Mouse (Mus musculus) ovary, postnatal 10 days (tissue): ENCODE measurements at regions not wholly inside any gene's neighbourhood (a gene's known extent, or its start where the extent isn't known, plus 50 kb on each side); places are given as distances from the start of the nearest gene placed in this dataset.

Experiments used
- DNase-seq: peaks from one replicate; pipeline ENCODE4 v3.0.0; 2022; ENCODE audit warnings: low spot score

DNA sequence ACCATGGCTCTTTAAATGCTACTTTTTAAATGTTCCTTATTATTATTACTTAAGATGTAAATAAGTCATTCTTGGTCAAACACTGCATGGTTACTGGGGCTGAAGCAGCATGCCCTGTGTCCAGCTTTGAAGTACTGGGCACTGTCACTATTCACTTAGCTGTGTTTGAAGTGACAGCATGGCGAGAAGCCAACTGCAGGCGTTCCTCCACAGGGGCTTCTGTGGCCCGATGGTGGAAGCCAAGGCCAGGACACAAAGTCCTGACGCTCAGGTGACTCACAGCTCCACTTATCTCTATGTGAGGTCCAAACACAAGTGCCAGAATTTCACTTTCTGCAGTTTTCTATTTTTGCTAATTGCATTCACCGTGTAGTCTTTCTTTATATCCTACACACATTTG is 65.3 kb downstream of the Cdca7 start:
- DNase-seq, result no peak

DNA sequence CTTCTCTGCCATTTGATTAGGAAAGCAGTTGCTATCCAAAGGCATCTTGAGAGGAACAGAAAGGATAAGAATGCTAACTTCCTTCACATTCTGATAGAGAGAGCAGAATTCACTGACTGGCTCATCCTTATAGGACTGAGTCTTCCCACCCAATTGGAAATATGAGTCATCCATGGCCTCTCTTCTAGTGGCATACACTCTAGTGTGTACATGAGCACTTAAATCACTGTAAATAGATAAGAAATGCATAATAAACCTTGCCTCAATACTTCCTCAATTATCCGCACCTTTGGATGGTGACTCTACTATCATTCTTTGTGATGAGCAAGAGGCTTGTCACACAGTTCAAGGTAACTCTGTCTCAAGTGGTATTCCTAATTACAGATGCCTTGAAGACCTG is 69.5 kb downstream of the Cdca7 start:
- no peak for DNase-seq

DNA sequence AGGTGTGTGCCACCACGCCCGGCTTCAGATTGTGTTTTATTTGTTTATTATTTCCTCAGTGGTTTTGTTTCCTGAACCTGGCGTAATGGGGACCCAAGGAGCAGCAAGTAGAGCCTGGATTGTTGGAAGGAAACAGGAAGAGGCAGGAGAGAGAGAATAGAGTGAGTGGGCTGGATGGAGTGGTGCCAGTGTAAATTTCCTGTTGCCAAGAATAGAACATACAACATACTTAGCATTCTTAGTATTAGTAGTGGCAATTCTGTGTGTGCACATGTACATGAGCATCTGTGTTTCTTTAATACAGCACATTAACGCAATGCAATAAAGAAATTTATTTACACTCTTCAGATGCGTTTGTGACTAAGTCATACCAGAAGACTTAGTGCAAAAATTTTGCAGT is 70.5 kb downstream of the Cdca7 start:
- DNase-seq, result no peak

DNA sequence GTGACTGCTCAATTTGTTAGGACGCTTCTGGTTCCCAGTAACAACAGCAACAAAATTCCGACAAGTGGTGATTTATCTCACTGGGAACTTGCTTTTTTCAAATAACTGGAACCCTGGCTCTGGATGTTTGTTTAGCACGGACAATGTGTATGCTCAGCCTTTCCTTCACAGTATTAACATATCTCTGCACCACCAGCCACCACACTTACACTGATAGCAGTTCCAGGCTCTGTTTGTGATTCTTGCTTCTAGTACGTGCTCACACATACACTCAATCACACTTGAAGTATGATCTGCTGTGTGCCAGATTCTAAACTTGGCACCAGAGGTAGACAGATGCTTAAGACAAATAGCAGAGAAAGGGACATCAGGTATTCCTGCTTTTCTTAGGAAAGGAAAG is 71.0 kb downstream of the Cdca7 start:
- no peak for DNase-seq

DNA sequence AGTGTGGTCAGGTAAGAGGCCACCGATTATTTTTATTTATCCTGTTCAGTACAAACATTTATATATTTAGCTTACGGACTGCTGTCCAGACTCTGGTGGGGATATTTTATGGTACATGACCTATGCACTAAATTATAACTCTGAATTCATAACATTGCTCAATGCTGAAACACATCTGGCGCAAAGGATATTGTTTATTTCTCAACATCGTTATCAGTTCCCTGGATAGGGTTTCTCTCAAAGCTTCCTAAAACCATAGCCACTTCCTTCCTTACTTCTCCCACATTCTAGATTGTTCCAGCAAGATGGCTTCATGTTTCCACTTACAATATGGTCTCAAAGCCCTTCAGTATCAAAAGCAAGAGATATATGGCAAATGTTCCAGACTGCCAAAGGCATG is 75.3 kb downstream of the Cdca7 start:
- no peak for DNase-seq

DNA sequence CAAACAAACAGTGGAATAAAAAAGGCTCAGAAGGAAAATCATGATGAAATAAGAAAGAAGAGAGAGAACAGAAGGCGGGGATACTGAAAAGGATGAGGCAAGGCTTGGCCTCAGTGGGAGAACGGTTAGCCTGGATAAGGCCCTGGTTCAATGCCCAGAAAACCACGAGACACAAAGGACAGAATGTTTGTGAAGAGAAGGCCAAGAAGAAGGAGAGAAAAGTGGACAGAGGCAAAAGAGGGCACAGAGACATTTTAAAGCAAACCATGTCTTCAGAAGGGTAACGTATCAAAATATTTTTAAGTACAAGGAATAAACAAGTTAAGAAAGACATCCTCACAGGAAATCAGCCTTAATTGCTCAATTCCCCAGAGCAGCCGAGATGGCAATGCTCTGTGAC is 78.6 kb downstream of the Cdca7 start:
- no peak for DNase-seq

DNA sequence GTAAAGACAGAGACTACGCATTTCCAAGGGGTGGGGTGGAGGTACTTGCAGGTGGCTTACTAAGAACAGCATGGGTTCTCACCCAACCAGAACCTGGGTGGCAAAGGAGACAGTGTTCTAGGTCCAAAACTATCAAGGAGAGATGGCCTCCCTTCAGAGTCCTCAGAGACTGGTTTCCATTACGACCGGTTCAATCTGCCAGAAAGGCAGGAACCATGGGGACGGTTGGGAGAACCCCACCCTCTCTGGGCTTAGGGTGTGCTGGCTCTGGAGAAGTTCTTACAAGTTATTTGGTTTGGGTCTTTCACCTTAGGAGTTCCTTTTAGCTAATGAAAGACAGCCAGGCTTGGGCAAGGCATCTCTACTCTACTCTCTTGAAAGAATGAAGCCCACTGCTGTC is 79.2 kb downstream of the Cdca7 start:
- DNase-seq, result no peak

DNA sequence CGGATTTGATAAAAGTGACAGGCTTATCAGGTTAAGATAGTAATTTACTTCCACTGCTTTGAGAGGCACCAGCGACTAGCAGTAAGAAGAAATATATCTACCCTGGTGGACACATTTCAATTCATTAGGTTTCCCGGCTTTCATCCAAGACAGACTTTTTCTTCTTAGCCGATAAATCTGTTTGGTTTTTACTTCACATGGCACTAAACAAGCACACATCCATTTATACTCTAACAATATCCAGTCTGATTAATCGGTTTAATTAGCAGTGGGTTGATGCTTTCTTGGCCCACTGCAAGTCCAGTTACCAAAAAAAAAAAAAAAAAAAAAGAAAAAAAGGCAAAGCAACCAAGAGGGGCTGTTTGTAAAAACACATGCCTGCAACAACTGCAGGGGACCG is 79.6 kb downstream of the Cdca7 start:
- DNase-seq, result no peak

DNA sequence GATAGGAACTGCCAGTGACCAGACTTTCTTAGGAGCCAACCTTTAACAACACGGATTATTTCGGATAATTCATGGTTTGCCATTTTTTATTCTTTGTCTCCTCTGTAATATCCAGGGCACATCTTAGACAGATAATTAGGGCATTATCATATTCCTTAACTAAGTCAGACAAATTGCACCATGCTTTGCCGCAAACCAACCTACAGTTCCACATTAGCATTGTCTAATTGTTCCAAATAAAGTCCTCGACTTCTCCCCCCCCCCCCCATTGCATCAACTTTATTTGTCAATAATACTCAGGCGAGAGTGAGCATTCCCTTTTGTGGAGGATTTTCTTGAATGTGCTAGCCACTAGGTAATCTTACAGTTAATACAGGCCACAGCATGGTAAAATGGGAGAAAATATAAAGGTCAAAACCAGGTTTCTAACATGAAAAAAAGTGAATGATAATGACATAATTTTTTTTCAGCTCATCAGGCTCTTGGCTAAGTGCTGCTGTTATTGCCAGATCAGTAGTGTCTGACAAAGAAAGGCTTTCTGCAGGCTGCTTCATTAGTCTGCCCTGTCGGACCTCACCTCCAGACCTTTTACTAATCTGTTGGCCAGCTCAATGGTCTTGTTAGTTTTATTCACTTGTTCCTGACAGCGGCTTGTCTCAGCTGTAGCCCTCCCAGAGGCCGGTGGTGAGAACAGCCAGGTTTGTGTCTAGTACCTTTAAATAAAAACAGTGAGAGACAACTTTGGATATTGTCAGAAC is 80.3 kb downstream of the Cdca7 start:
- DNase-seq, result no peak

DNA sequence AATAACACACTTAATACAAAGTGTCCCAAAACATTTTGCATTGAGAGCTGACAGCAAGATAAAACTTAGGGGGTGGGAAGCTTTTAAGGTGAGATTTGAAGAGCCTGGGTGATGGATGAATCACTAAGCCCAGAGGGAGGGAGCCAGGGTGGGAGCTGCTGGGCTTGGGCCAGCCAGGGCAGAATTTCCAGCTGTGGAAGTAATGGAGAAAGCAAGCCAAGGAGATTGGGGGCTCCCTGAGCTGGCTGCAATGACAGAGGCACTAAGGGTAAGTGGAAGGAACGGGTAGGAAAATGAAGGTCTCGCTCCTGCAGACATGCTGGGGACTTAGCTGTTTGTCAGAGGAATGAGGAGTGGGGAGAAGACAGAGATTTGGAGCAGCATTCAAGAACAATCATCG is 81.2 kb downstream of the Cdca7 start:
- DNase-seq, result no peak

DNA sequence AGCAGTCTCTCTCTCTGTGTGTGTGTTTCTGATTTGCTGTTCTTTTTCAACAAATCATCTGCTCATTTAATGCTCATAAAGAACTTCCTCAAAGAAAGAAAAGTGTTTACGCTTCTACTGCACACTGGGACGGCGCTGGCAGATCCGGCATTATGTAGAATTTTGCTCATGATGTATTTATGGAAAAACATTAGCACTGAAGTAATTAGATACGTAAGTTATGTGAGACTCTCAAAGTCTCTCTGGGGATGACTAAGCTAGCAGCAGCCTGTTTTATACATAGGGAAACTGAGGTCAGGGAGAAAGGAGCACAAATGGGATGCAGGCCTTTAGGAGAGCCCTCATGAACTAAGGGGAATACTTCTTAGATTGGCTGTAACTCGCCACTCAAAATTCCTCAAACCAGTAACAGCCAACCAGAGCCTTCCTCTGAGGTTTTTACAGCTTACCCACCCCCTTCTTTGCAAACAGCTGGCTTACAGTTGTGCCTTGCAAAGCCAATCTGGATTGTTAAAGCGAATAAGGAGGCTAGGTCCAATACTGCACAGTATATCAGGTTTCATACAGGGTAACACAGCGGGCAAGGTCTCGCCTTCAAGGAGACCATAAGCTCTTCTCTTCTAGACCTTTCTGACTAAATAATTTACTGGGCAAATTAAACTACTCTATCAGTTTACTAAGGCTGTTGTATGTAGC is 81.8 kb downstream of the Cdca7 start:
- DNase-seq, result no peak

DNA sequence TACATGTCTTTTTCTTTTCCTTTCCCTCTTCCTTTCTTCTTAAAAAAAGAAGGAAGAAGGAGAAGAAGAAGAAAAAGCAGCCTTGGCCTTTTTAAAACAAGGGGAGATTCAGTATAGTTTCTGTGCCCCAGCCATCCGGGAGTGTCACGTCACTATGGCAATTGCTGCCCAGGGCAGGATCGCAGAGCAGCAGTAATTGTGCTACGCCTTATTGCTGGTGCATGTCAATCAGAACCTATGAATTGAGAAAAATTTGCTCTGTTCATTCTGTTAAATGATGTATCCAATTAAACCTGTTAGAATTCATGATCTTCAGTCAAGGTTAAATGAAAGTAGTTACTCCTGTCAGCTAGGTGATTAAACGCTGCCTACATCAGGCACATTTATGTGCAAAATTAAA is 85.4 kb downstream of the Cdca7 start:
- DNase-seq, result no peak

DNA sequence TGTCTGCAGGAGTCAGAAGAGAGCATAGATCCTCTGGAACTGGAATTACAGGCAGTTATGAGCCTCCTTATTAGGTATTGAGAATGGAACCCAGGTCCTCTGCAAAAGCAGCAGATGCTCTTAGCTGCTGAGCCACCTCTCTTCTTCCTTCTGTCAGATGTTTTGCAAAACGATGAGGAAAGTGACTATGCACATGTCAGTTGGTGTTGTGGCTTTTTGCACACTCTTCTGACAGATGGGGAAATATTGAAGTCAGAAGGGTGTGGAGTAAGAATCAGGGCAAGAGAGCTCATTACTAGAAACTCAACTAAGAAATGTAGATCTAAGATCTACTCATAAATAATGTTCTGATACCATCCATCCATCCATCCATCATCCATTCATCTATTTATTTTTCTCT is 102.4 kb downstream of the Cdca7 start:
- no peak for DNase-seq

DNA sequence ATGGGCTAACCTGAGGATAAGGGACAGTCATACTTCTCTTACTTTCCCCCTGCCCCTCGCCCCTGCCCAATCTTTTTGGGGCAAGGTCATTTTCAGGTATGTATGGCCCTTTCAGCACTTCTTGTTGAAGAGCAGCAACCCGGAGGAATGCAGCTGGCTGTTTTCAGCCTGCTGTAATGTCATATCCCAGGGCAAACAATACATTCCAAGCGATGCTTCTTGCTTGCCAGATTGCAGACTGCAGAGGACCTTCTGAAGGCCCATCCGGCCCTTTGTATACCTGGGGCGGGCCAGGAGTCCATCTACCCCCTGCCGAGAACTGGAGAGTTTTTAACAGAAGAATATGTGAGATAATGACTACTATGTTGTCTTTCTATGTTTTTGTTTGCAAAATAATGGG is 105.2 kb downstream of the Cdca7 start:
- DNase-seq, result no peak

DNA sequence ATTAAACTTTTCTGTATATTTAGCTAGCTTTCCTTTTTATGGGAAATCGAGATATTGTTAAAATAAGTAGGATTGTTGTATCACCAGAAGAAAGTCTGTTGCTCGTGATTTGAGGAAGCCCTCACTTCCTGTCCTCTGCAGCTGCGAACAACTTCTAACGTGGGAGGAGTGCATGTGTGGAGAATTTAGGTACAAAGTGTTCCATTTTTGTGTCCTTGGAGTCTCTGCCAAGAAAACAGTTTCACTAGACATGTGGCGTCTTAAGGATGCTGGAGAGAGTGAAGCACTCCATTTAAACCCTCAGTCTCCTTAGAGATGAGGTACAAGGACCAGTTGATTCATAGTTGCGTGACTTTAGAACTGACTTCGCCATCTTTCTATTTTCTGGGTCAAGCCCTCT is 112.9 kb downstream of the Cdca7 start:
- no peak for DNase-seq

DNA sequence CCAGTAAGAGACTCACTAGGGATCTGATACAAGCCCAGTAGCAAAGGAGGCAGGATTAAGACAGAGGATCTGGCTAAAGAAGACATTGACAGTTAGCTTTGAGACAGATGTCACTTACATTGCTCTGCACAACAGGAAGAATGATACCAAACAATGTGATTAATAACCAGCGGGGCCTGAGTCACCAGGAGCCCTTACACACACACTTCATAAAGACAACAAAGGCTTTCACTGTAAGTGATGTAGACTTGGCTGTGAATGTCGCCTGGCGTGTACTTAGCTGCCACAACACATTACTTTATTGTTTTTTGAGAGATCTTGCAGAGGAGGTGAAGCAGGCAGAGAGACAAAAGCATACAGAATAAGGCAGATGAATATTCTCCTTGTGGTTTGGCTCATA is 116.1 kb downstream of the Cdca7 start:
- DNase-seq, result no peak

DNA sequence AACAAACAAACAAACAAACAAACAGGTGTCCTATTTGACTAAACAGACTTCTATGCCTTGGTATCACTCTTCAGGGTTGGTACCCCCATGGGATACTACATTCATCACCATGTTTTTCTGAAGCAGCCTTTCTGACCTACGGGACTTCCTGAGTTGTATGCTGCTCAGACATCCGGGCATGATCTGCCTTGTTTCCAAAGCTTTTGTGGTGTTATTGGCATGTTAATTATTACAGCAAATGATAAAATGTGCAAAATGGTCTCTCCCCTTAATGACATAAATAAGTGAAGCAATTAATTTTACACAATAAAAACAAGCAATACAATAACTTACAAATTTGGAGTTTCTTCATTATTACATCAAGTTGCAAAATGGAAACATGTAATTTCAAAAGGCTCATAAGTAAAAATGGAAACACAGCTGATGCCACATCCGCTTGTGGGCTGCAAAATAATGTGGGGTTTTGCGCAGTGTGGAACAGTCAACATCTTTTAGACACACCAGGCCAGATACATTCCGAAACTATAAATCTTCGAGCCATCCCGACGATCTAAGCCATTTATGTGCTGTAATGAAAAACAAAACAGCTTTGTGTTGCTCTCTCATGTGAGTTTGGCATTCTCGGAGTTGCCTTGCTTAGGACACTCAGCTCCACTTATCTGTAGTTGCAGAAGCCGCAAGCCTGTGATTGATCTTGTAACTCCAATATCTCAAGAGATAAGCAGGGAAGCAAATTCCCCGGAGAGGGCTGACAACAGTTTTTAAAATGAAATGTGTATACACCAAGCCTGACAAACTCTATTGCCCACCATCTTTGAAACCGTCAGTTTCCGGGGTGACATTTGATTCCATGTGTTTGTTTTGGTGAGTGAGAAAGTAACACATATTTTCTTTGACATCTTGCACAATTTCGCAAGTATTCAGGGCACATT is 121.3 kb downstream of the Cdca7 start:
- no peak for DNase-seq

DNA sequence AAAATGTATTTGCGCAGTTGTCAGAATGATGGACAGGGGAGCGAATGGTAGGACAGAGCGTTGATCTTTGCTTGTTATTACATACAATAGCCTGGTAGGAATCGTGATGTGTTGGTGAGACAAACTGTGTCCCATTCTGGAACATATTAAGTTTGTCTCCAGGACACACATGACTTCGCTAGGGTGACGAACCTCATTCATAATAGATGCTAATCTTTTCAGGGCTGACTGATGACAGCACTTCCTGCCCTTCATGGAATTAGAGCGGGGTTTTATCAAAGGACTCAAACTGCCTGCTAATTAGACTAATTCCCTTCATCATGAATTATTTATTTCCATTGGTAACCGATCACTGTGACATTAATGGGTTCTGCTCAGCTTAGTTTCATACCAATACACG is 122.0 kb downstream of the Cdca7 start:
- no peak for DNase-seq

DNA sequence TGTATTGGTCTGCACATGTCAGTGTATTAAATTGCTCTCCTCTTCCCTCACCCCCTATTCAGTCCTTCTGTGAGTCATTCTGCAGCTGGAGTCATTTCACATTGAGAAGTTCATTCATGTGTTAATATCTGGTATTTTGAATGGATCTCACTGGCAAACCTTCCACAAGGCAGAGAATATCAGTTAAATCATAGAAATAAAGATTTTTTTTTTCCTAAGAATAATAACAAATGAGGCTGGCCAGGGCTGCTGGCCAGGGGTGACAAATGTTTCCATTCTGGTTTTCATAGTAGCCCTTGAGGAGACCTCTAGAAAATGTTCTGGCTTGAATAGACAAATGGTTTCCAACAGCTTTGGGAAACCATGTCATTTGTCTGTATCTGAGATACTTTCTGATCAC is 124.8 kb downstream of the Cdca7 start:
- no peak for DNase-seq

DNA sequence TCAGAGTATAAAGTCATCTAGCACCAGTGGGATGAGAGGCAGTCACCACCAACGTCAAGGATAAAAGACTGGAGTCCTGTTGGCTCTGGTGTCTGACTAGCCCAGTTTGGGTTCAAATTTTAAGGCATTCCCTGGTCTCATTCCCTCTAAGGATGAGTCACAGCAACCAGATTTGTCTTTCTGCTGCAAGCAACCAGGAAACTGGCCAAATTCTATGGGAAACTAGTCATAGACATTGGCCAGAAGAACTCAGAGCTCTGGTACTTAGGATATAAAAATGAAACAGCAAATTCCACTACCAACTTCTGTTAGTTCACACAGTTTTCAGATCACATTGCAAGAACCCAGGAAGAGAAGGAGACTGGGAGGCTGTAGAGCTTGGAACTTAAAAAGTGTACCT is 126.2 kb downstream of the Cdca7 start:
- no peak for DNase-seq

DNA sequence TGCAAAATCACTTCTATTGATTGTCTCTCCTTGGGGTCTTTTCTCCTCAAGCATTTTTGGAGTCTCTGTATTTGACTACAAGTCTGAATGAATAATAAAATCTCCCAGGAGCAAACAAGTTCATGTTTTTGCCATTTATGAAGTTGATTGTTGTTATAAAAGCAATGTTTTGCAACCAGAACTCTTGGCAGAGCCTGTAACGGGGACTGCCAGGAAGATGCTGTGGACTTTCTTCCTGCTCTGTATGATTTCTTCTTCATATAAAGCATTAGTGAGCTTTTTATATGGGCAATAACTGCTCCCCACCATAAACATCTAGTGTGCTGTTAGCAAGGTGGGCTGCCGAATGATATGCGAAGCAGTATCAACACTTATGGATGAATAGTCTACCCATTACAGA is 136.3 kb downstream of the Cdca7 start:
- DNase-seq, result no peak

DNA sequence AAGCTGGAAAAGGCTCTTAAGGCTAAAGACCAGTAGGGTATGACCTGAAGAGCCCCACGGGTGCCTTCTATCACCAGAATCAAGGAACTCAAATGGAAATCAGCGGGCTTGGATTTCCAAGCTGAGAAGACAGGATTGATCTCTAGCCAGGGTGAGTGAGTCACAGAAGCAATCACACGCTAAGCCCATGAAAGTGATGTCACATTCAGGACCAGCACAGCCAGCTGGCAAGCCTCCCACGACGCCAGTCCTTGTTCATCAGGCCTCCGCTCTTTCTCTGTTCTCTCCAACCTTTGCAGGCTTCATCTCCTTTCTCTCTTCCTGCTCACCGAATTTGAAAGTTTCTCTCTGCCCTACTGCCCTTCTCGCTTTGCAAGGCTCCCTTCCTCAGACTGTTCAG is 138.3 kb downstream of the Cdca7 start:
- no peak for DNase-seq

DNA sequence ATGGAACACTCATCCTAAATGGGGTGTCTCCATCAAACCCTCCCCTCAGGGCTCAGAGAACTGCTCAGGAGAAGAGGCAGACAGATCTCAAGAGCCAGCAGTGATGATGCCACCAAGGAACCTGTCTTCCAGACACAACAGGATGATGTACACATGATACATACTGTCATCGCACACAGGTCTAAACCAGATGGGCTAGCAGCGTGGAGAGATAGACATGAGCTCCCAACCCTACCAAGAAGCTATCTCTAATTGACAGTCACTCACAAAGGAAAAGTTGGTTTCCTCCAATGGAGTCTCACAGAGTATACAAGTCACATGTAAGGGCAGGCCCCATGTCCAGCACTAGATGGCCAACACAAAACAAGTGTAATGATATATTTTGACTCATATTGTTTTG is 139.9 kb downstream of the Cdca7 start:
- DNase-seq, result no peak
